Mouse (Mus musculus) kidney, embryonic 15.5 days (tissue): Measurements from ENCODE around the gene Gm3625. TPM values are rescaled to one million over a fixed set of nuclear protein-coding genes. Genes with fewer than 3 reads are reported as not detected.
A peak's percentile ranks its signal among the peaks of the same experiment; 100 is the strongest.
"Not testable (repeated sequence)": the region's sequence is repeated elsewhere in the genome, so short reads cannot be mapped to it uniquely, and the experiment has no call there.

Experiments used
- ATAC-seq: fragments of 200-750 bp; cut with Nextera tagmentation; replicated peaks from 2 replicates; pipeline ENCODE4 v1.8.0; 2017; ENCODE audit warnings: moderate TSS enrichment; ENCODE audit not compliant: low FRiP score
- H3K27ac ChIP-seq: fragments of 300-500 bp; sonication (generic); 2 replicates; pipeline ENCODE4 v1.5.1; 2015; ENCODE audit warnings: mild to moderate bottlenecking, inconsistent platforms
- H3K27me3 ChIP-seq: fragments of 300-500 bp; sonication (generic); 2 replicates; pipeline ENCODE4 v1.6.1; 2015; ENCODE audit warnings: inconsistent platforms
- H3K36me3 ChIP-seq: fragments of 300-500 bp; sonication (generic); 2 replicates; pipeline ENCODE4 v1.6.1; 2015; ENCODE audit warnings: inconsistent platforms
- H3K4me1 ChIP-seq: fragments of 300-500 bp; sonication (generic); 2 replicates; pipeline ENCODE4 v1.6.1; 2015; ENCODE audit warnings: inconsistent platforms
- H3K4me2 ChIP-seq: fragments of 300-500 bp; sonication (generic); 2 replicates; pipeline ENCODE4 v1.6.1; 2015; ENCODE audit warnings: moderate library complexity, mild to moderate bottlenecking, inconsistent platforms
- H3K4me3 ChIP-seq: fragments of 300-500 bp; sonication (generic); replicated peaks from 2 replicates; pipeline ENCODE4 v1.5.1; 2015; ENCODE audit warnings: mild to moderate bottlenecking, inconsistent platforms
- H3K9ac ChIP-seq: fragments of 300-500 bp; sonication (generic); 2 replicates; pipeline ENCODE4 v1.6.1; 2015; ENCODE audit warnings: mild to moderate bottlenecking, inconsistent platforms
- H3K9me3 ChIP-seq: fragments of 300-500 bp; sonication (generic); replicated peaks from 2 replicates; pipeline ENCODE4 v1.6.1; 2016; ENCODE audit warnings: inconsistent platforms
- WGBS: fragments of 180-500 bp; shearing (Covaris S2); methylation state at CpG from one replicate; pipeline ENCODE4 v1.1.7; 2015; ENCODE audit warnings: mixed read lengths; 5-methylcytosine and 5-hydroxymethylcytosine counted together
- polyA plus RNA-seq: library from polyadenylated mRNA; unstranded; fragments of >200 nt; fragmentation: Nextera tagmentation; extraction: Ambion mirVana; gene quantifications from 2 replicates; pipeline ENCODE4 v1.2.1, GENCODE M21; 2015

Gene Gm3625
- polyA plus RNA-seq, 1 experiment from 2014 or later = not detected

DNA sequence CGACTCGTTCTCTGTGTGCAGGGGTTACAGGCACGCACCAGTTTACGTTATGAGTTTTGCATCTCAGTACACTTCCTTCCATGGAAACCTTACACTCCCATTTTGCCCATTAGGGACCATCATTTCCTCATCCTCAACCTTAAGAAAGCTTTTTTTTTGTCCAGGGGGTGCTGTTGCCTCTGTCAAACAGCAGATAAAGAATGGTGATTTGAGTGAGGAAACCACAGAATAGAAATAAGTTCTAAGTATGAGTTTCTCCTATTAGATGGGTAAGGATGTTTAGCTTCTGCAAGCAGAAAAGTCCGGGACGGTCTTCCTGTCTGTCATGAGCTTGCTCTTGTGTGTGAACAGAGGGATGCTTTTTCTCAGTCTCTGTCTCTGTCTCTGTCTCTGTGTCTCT lies 702 bp downstream of the Gm3625 start:
- 63% methylated on average over 6 of the region's 6 CpGs for WGBS
- H3K4me2 ChIP-seq = peak overlapping the region; percentile 63
- no peak for ATAC-seq
- H3K36me3 ChIP-seq = no peaks in the 10 kb centered on the region
- H3K4me3 ChIP-seq = peak overlapping the region; percentile 81
- no peaks in the 10 kb centered on the region for H3K9me3 ChIP-seq
- peaks cover 12% of the 10 kb centered on the region for H3K4me1 ChIP-seq
- H3K27ac ChIP-seq = no peak overlapping the region
- peak overlapping the region; percentile 77; the same call in 1 of the 2 replicates for H3K9ac ChIP-seq
- no peaks in the 10 kb centered on the region for H3K27me3 ChIP-seq

DNA sequence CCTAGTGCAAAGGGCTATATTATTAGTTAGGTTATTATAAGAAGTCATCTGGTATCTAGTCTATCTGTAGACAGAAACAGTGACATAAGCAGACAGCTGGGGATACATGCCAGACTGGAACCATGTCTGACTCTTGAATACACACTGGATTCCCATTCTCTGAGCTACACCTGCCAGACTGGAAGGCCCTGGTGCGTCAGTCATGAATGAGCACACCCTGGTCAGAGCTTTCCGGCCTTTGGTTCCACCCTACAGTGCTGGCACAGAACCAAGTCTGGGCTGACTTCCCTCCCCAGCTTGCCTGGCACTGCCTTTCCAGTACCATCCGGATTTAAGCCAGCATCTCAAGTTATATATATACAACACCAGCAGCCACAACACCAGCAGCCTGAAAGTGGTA lies 4.1 kb downstream of the Gm3625 start:
- Histone ChIP-seq H3K4me1 (no peaks in the 10 kb centered on the region; the same call in 1 of the 2 replicates), H3K9ac (no peak overlapping the region), H3K4me2 (no peak overlapping the region), H3K36me3 (no peaks in the 10 kb centered on the region), H3K9me3 (no peaks in the 10 kb centered on the region), H3K27ac (no peak overlapping the region), H3K27me3 (no peaks in the 10 kb centered on the region), H3K4me3 (no peak overlapping the region)
- WGBS = 63% methylated on average over 3 of the region's 3 CpGs
- no peak; the same call in 1 of the 2 replicates for ATAC-seq

DNA sequence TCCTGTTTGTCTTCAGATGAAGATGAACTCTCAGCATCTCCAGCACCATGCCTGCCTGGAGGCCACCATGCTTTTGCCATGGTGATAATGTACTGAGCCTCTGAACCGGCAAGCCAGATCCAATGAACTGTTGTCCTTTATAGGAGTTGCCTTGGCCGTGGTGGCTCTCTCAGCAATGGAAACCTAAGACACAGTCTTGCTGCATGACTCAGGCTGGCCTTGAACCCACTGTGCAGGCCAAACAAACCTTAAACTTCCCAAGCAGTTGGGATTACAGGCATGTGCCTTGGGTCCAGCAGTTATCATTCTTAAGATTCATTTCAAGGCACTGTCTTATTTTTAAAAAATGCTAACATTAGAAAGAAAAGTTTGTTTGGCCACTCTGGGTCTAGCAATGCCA lies 4.9 kb downstream of the Gm3625 start:
- Histone ChIP-seq H3K27ac (no peak overlapping the region), H3K9ac (no peak overlapping the region), H3K27me3 (no peaks in the 10 kb centered on the region), H3K9me3 (no peaks in the 10 kb centered on the region), H3K4me2 (no peak overlapping the region), H3K4me3 (no peak overlapping the region), H3K4me1 (no peaks in the 10 kb centered on the region), H3K36me3 (no peaks in the 10 kb centered on the region)
- WGBS = 75% methylated on average over 2 of the region's 2 CpGs
- no peak for ATAC-seq

DNA sequence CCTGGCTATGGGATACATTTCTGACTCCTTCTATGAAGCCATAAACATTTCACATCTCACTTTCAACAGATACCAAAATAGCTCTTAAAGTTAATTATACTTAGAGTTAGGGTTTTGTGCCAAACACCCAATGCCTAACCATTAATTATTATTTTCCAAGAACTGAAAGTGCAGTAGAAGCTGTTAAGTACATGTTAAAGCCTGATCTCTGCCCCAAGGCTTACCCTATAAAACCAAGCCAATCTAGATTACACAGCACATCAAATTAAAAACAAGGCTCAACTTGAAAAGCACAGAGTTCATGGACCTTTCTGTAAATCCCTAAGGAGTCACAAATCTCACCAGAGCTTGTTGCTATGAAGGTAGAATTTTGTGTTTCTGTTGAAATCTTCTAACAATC lies 10.4 kb downstream of the Gm3625 start:
- no peak overlapping the region for H3K27ac ChIP-seq
- H3K27me3 ChIP-seq = no peaks in the 10 kb centered on the region
- H3K4me1 ChIP-seq = no peaks in the 10 kb centered on the region
- ATAC-seq = no peak
- no peak overlapping the region for H3K9ac ChIP-seq
- no peaks in the 10 kb centered on the region for H3K9me3 ChIP-seq
- no peak overlapping the region for H3K4me3 ChIP-seq
- no peaks in the 10 kb centered on the region for H3K36me3 ChIP-seq
- no peak overlapping the region for H3K4me2 ChIP-seq

DNA sequence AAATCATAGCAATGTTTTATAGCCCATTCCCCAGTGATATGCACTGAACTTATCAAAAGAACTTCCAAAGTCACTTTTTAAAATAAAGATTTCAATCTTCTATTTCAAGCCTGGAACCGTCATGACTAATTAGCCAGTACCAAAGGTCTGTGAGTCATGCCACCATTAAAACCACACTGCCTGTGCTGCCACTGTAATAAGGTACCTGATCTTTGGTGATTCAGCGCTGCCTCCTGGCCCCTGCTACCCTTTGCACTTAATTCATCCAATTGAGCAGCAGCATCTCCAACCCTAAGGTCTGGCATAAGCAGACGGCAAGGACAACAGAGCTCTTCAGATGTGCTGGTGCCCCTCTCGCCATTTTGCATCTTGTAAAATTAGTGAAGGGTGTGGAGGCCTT lies 18.7 kb downstream of the Gm3625 start:
- Histone ChIP-seq H3K9ac (no peak overlapping the region), H3K27me3 (no peaks in the 10 kb centered on the region), H3K4me3 (no peak overlapping the region), H3K4me1 (no peaks in the 10 kb centered on the region), H3K27ac (no peak overlapping the region), H3K36me3 (no peaks in the 10 kb centered on the region), H3K9me3 (no peaks in the 10 kb centered on the region), H3K4me2 (no peak overlapping the region)
- WGBS = 76% methylated on average over 4 of the region's 4 CpGs
- no peak for ATAC-seq

DNA sequence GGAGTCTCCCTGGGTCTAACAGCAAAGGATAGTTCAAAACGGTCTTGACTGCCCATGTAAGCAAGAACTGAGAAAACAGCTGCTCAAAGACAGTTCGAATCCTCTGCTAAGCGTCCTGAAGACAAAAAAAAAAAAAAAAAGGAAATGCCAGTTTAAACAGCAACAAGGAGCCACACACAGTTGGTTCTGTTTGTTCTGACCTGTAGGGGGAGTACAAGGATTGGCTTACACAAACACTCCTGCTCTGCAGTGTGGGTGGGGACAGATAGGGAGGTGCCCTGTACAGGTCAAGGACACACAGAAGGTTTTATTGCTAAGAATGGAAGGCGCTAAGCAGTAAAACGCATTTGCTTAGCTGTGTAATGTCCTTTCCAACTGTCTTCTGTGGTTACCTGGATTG lies 20.9 kb downstream of the Gm3625 start:
- no peak overlapping the region for H3K9ac ChIP-seq
- ATAC-seq = peak; percentile 80
- no peak overlapping the region for H3K4me2 ChIP-seq
- H3K9me3 ChIP-seq = no peaks in the 10 kb centered on the region
- no peak overlapping the region for H3K4me3 ChIP-seq
- no peaks in the 10 kb centered on the region for H3K27me3 ChIP-seq
- H3K27ac ChIP-seq = no peak overlapping the region
- no peaks in the 10 kb centered on the region for H3K4me1 ChIP-seq
- 19% methylated on average over 5 of the region's 5 CpGs for WGBS
- no peaks in the 10 kb centered on the region for H3K36me3 ChIP-seq

DNA sequence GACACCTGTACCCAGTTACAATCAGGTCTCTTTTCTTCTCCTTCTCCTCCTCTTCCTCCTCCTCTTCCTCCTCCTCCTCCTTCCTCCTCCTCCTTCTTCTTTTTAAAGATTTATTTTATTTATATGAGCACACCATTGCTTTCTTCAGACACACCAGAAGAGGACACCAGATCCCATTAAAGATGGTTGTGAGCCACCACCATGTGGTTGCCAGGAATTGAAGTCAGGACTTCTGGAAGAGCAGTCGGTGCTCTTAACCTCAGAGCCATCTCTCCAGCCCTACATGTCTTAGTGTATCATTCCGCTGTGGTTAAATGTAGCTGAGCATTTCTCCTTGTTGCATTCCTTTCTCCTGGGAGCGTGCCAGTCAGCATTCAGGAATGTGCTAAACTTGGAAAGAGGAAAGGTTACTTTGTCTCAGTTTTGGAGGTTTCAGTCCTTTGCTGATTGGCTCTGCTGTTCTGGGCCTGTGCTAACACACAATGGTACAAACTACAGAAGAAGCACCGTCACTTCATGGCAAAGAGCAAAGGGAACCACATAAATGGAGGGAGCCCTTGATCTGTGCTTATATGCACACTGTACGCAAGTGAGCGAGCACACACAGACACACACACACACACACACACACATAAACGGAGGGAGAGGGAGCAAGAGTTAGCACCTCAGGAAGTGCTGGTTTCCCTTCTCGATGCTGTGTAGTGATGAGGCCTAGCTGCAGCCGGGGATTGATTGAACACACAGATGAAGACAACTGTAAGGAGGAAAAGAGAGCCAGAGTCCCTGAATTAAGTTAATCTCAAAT lies 34.0 kb downstream of the Gm3625 start:
- WGBS = 71% methylated on average over 9 of the region's 9 CpGs
- ATAC-seq = 0 out of 2 replicates have a peak, but pooled peaks have one; percentile 43
- Histone ChIP-seq H3K4me2 (no peak overlapping the region), H3K27ac (no peak overlapping the region), H3K9me3 (no peaks in the 10 kb centered on the region), H3K9ac (no peak overlapping the region), H3K27me3 (no peaks in the 10 kb centered on the region), H3K4me3 (no peak overlapping the region), H3K36me3 (no peaks in the 10 kb centered on the region), H3K4me1 (peaks cover 5% of the 10 kb centered on the region; the same call in 1 of the 2 replicates)

DNA sequence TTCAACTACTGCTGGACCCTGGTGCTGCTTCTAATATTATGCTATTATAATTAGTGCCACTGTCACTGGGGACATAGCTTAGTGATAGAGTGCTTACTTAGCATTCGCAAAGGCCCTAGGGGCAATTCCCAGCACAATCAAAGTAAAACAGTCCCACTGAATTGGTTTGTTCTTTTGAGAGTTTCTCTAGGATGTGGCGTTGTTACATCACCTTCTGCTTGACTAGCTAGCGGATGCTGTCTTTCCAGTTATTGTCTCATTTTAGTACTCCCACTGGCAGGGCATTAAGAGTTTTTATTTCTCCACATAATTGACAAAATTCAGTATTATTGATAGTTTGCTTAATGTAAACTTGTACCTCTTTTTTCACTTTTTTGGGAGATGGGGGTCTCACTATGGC lies 34.7 kb downstream of the Gm3625 start:
- Histone ChIP-seq H3K9me3 (no peaks in the 10 kb centered on the region), H3K27me3 (no peaks in the 10 kb centered on the region), H3K4me3 (no peak overlapping the region), H3K36me3 (no peaks in the 10 kb centered on the region), H3K9ac (no peak overlapping the region), H3K4me1 (peaks cover 5% of the 10 kb centered on the region; the same call in 1 of the 2 replicates), H3K4me2 (no peak overlapping the region), H3K27ac (no peak overlapping the region)
- 89% methylated on average over 3 of the region's 3 CpGs for WGBS
- no peak for ATAC-seq

DNA sequence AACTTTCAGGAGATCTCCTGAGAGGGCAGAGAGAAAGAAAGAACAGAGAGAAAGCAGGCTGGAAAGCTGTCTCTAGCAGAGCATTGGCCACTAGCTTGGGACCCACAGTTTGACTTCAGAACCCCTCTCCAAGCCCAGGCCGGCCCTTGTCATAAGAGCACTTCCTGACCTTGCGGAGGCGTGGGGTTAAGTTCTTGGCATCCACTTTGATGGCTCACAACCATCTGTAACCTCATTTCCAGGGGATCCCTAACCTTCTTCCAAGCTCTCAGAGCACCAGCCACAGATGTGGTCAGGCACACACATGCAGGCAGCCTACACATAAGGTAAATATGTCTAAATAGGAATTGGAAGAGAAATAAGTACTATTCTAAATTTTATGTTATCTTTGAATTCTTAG lies 35.3 kb downstream of the Gm3625 start:
- H3K4me1 ChIP-seq = peaks cover 5% of the 10 kb centered on the region; the same call in 1 of the 2 replicates
- H3K9ac ChIP-seq = no peak overlapping the region
- no peaks in the 10 kb centered on the region for H3K36me3 ChIP-seq
- H3K27ac ChIP-seq = no peak overlapping the region
- H3K4me3 ChIP-seq = no peak overlapping the region
- no peak for ATAC-seq
- no peaks in the 10 kb centered on the region for H3K27me3 ChIP-seq
- WGBS = 56% methylated on average over 3 of the region's 3 CpGs
- no peaks in the 10 kb centered on the region for H3K9me3 ChIP-seq
- no peak overlapping the region for H3K4me2 ChIP-seq

DNA sequence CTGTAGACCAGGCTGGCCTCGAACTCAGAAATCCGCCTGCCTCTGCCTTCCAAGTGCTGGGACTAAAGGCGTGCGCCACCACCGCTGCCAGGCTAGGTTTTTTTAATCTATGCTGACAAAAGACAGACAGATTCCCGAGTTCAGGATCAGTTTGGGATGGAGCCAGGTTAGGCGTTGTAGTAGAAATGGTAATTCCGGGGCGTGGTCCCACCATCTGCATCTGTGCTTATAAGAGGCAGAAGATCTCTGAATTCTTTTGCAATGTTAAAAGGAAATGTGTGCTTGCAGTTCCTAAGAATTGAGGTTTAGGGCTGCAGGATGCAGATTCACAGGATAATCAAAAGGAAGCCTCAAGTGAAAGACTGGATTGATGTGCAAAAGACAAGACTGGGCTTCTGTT lies 35.8 kb downstream of the Gm3625 start:
- WGBS = 86% methylated on average over 9 of the region's 9 CpGs

DNA sequence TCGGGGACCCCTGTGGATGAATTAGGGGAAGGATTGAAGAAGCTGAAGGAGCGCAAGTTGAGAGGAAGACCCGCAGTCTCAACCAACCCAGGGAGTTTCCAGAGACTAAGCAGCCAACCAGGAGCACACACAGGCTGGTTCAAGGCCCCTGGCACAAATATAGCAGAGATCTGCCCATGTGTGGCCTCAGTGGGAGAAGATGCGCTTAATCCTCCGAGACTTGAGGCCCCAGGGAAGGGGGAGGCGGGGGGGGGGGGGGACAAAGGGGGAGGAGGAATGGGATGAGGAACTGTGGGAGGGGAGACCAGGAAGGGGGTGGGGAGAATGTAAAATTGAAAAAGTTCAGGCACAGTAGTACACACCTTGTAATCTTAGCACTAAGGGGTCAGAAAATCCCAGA lies 37.3 kb downstream of the Gm3625 start:
- ATAC-seq = no peak
- H3K9me3 ChIP-seq = no peaks in the 10 kb centered on the region
- H3K27me3 ChIP-seq = no peaks in the 10 kb centered on the region

More for the DNA sequence above, 35.8 kb downstream of the Gm3625 start:
- Histone ChIP-seq H3K9ac (no peak overlapping the region), H3K4me2 (no peak overlapping the region), H3K36me3 (no peaks in the 10 kb centered on the region), H3K27ac (no peak overlapping the region), H3K4me1 (peaks cover 5% of the 10 kb centered on the region; the same call in 1 of the 2 replicates), H3K27me3 (no peaks in the 10 kb centered on the region), H3K4me3 (no peak overlapping the region), H3K9me3 (no peaks in the 10 kb centered on the region)
- ATAC-seq = no peak

DNA sequence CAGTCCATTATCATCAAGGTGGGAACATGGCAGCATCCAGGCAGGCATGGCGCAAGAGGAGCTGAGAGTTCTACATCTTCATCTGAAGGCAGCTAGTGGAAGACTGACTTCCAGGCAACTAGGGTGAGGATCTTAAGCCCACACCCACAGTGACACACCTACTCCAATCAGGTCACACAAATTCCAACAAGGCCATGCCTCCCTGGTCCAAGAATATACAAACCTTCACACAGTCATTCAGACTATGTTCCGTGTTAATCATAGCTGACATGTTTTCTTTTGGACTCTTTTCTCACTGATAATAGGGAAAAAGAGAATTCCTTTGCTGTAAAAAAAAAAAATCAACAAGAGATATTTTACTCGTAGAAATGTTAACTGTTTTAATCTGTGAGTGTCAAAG lies 39.0 kb downstream of the Gm3625 start:
- not testable (repeated sequence) for H3K4me2 ChIP-seq, H3K27ac ChIP-seq, ATAC-seq, H3K4me1 ChIP-seq, H3K36me3 ChIP-seq, H3K4me3 ChIP-seq, H3K27me3 ChIP-seq, H3K9me3 ChIP-seq, H3K9ac ChIP-seq
- 75% methylated on average over 3 of the region's 3 CpGs for WGBS

More for the DNA sequence above, 37.3 kb downstream of the Gm3625 start:
- no peak overlapping the region for H3K4me2 ChIP-seq
- H3K4me1 ChIP-seq = peaks cover 5% of the 10 kb centered on the region; the same call in 1 of the 2 replicates
- WGBS = 68% methylated on average over 6 of the region's 6 CpGs
- no peak overlapping the region for H3K27ac ChIP-seq
- no peak overlapping the region for H3K4me3 ChIP-seq
- no peaks in the 10 kb centered on the region for H3K36me3 ChIP-seq
- H3K9ac ChIP-seq = no peak overlapping the region
